Mouse (Mus musculus): Measurements from ENCODE around the gene Rpp38. TPM values are rescaled to one million over a fixed set of nuclear protein-coding genes. Genes with fewer than 3 reads are reported as not detected.

Rpp38 gene
- polyA plus RNA-seq, 1 experiment from 2014 or later, result 11.6 TPM

DNA sequence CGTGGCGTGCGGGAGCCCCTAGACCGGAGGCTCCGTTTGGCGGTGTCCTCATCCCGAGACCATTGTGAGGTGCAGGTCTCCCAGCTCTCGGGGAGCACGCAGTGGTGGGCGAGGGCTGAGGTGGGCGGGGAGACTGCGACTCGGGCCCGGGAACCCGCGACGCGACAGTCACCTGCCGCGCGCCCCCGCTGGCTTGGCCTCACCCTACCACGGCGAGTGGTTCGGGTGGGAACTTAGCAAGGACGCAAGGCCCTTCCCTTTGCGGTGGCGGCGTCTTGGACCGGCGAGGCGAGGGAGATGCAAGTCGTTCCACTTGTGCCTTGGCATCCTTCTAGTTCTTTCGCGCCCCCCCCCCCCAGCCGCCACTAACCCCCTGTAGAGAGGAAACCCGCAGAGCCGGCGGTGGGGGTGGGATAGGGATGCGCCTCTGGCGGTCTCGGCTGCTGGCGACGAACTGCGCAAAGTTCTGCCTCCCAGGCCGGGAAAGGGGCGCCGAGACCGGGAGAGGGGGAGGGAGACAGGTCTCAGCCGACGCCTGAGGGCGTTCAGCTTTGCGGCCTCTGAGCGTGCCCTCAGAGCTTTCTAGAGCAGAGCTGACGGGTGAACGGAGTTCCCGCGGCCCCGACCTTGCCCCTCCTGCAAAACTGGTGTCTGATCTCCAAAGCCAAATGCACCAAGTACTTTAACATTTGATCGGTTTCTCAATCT is 47.8 kb downstream of the Rpp38 start:
- Histone ChIP-seq H3K9me3 (replicated peaks) (no peaks in the 10 kb centered on the region), H3K27me3 (replicated peaks) (no peaks in the 10 kb centered on the region), H3K4me2 (peak overlapping the region; percentile 71), H3K27ac (replicated peaks) (peak overlapping the region; percentile 93), H3K4me1 (peaks cover 23% of the 10 kb centered on the region), H3K9ac (replicated peaks) (peak overlapping the region; percentile 69), H3K4me3 (replicated peaks) (peak overlapping the region; percentile 93), H3K36me3 (no peaks in the 10 kb centered on the region)
- ATAC-seq (ENCODE audit: low FRiP score), result peak; percentile 21
- under 1% methylated on average over 53 of the region's 60 CpGs for WGBS

DNA sequence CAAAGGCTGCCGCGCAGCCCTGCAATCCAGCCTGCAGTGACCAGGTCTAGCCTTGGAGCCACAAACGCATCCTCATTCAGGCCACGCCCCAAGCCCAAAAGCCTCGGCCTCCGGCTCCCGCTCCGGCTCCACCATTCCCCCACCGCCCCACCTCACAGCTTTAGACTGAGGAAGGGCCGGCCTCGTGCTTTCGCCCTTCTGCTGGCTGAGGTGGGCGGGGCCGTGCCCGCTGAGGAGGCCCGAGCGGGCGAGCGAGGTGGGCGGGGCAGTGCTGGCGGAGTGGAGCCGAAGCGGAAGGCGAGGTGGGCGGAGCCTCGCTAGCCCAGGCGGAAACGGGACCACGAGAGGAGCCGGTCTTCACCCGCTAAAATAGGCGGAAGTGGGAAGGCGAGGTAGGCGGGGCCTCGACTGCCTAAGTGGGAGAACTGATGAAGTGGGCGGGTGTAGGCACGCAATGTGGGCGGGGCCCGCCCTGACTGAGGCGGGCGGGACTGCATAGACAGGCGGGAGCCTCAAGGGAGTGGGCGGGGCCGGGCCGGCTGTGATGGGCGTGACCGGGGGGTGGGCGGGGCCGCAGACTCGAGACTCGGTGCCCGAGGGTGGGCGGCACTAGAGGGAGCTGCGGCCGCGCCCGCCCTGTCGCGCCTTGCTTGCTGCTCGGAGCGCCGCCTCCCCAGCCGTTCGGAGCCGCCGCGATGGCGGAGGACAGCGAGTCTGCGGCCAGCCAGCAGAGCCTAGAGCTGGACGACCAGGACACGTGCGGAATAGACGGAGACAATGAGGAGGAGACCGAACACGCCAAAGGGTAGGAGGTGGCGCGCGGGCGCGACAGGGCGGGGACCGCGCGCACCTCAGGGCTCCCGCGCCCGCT is 48.6 kb downstream of the Rpp38 start, which contains the start of gene Nmt2:
Gene Nmt2 (plus strand): TSS at position 611 of the 871 bp plus-strand sequence.
- H3K9ac ChIP-seq (replicated peaks), result peak within 1 kb of the TSS; percentile 69
- H3K36me3 ChIP-seq, result no peaks in the 10 kb centered on the region
- peak within 1 kb of the TSS; percentile 71 for H3K4me2 ChIP-seq
- peak within 1 kb of the TSS; percentile 93 for H3K4me3 ChIP-seq (replicated peaks)
- no peaks in the 10 kb centered on the region for H3K9me3 ChIP-seq (replicated peaks)
- ATAC-seq (ENCODE audit: low FRiP score), result peak; percentile 97
- H3K4me1 ChIP-seq, result peaks cover 23% of the 10 kb centered on the region
- under 1% methylated on average over 69 of the region's 88 CpGs for WGBS
- peak within 1 kb of the TSS; percentile 93 for H3K27ac ChIP-seq (replicated peaks)
- no peaks in the 10 kb centered on the region for H3K27me3 ChIP-seq (replicated peaks)

DNA sequence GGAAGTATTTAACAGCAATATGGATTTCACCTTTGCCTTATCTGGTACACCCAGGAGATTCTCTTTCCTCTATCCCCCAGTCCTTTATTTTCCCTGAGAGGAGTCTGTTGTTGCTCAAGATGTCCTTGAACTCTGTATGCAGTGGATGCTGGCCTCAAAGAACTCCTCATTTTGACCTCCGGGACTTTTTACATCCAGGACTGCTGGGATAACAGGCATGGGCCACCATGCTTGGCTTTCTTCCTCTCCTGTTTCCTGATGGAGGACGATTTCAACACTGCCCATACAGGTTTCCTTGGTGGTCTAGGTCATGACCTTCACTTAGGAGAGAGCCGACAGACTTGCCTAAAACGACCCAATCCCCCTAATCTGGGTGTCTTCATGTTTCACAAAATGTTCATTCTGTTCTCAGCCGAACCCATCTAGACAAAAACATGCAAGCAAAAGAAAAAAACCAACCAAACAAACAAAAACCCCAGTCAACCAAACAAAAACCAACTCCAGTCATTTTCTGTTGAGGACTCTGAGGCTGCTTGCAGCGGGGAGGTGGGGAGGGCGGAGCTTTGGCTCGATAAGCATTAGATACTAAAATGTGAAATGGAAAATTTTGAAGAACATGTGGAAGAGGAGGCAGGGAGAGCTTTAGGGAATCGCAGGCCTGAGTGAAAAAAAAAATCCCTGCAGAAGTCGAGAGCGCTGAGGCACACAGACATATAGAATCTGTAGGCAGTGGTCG is 49.4 kb downstream of the Rpp38 start:
- ATAC-seq (ENCODE audit: low FRiP score), result no peak; the same call in none of the 2 replicates
- no peaks in the 10 kb centered on the region for H3K27me3 ChIP-seq (replicated peaks)
- peak overlapping the region; percentile 68 for H3K9ac ChIP-seq (replicated peaks)
- no peaks in the 10 kb centered on the region for H3K36me3 ChIP-seq
- H3K4me3 ChIP-seq (replicated peaks), result peak overlapping the region; percentile 93
- peak overlapping the region; percentile 66 for H3K4me2 ChIP-seq
- H3K27ac ChIP-seq (replicated peaks), result peak overlapping the region; percentile 93
- no peaks in the 10 kb centered on the region for H3K9me3 ChIP-seq (replicated peaks)
- 11% methylated on average over 12 of the region's 12 CpGs for WGBS
- H3K4me1 ChIP-seq, result peaks cover 23% of the 10 kb centered on the region

DNA sequence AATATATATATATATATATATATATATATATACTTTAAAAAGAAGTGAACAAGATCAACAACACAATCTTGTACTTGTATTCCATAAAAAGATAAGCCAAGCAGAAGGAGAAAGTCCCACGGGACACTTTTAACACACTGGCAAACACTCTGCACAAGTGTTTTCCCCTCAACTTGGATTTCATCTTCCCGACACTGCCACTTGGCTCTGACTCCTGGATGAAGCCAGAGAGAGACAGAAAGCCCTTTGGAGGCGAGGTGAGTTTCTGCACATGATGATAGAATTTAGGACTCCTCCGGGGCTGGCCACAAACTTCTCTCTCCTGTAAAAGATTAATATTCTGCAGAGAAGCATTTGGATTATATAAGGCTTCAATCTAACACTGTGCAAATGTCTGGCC is 51.1 kb downstream of the Rpp38 start:
- no peak for ATAC-seq (ENCODE audit: low FRiP score)
- Histone ChIP-seq H3K4me1 (peaks cover 16% of the 10 kb centered on the region), H3K36me3 (no peaks in the 10 kb centered on the region), H3K27me3 (replicated peaks) (no peaks in the 10 kb centered on the region), H3K27ac (replicated peaks) (no peak overlapping the region), H3K4me3 (replicated peaks) (no peak overlapping the region), H3K4me2 (no peak overlapping the region), H3K9me3 (replicated peaks) (no peaks in the 10 kb centered on the region), H3K9ac (replicated peaks) (no peak overlapping the region)
- 84% methylated on average over 4 of the region's 4 CpGs for WGBS

Other genes starting within 250 kb of the Rpp38 start
- gene Fam171a1, start 218.4 kb downstream of the Rpp38 start, polyA plus RNA-seq (2015; fragmentation: Nextera tagmentation; extraction: Ambion mirVana), result 48.3 and 49.9 TPM in 2 replicates
- gene Nmt2, start 48.4 kb downstream of the Rpp38 start, polyA plus RNA-seq (2015; fragmentation: Nextera tagmentation; extraction: Ambion mirVana), result 88.6 and 106 TPM in 2 replicates
- gene Acbd7, start 3.5 kb upstream of the Rpp38 start, polyA plus RNA-seq (2015; fragmentation: Nextera tagmentation; extraction: Ambion mirVana), result 4.3 and 5.2 TPM in 2 replicates
- gene Olah, start 64.6 kb upstream of the Rpp38 start, polyA plus RNA-seq (2015; fragmentation: Nextera tagmentation; extraction: Ambion mirVana), result not detected in 2 replicates
- 3.8 and 4.7 TPM in 2 replicates for gene Meig1, start 90.0 kb upstream of the Rpp38 start, polyA plus RNA-seq (2015; fragmentation: Nextera tagmentation; extraction: Ambion mirVana)
- gene Dclre1c, start 91.5 kb upstream of the Rpp38 start, polyA plus RNA-seq (2015; fragmentation: Nextera tagmentation; extraction: Ambion mirVana), result 6.7 and 7.7 TPM in 2 replicates
- gene Suv39h2, start 142.4 kb upstream of the Rpp38 start, polyA plus RNA-seq (2015; fragmentation: Nextera tagmentation; extraction: Ambion mirVana), result 6.7 and 8.2 TPM in 2 replicates
- gene Gm45902, start 180.1 kb upstream of the Rpp38 start, polyA plus RNA-seq (2015; fragmentation: Nextera tagmentation; extraction: Ambion mirVana), result 6.6 and 6.9 TPM in 2 replicates
- gene Hspa14, start 180.2 kb upstream of the Rpp38 start, polyA plus RNA-seq (2015; fragmentation: Nextera tagmentation; extraction: Ambion mirVana), result 58.0 and 75.0 TPM in 2 replicates
- gene Cdnf, start 180.4 kb upstream of the Rpp38 start, polyA plus RNA-seq (2015; fragmentation: Nextera tagmentation; extraction: Ambion mirVana), result 0.19 and 0.28 TPM in 2 replicates
- 22.4 and 35.5 TPM in 2 replicates for gene Fam107b, start 237.8 kb upstream of the Rpp38 start, polyA plus RNA-seq (2015; fragmentation: Nextera tagmentation; extraction: Ambion mirVana)